Mouse (Mus musculus): Measurements from ENCODE around the gene Ralgps1. TPM values are rescaled to one million over a fixed set of nuclear protein-coding genes. Genes with fewer than 3 reads are reported as not detected.
A peak's percentile ranks its signal among the peaks of the same experiment; 100 is the strongest.

Gene Ralgps1
- total and polyA plus RNA-seq, 3 experiments: 0.62 to 2.1 (median 1.5) TPM

DNA sequence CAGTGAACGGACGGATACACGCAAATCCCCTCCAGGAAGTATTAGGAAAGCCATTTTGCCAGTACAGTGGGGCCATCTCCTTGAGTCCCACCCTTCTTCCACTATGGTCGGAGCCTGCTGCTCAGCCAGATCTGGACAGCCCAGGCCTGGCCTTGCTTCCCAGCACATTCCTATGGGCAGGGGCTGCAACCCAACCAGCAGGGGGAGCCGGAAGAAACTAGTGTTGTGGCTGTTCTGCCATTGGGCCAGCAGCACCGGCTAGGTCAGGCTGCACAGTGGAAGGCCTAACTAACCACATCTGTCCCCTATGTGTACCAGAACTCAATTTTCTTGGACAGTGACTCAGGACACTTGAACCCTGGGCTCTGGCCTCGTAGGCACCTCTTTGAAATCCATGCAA is 186.0 kb downstream of the Ralgps1 start:
- H3K79me2 ChIP-seq (replicated peaks; ENCODE audit: control insufficient read depth, extremely low read depth, insufficient read depth, poor library complexity, severe bottlenecking): no peaks in the 10 kb centered on the region
- H3K4me1 ChIP-seq (ENCODE audit: control insufficient read depth in 1 of 2, insufficient read depth in 2 of 2): peaks cover 0 to 11% of the 10 kb centered on the region in 2 experiments; a peak in 3 of 4 replicates
- no peaks in the 10 kb centered on the region for H3K27me3 ChIP-seq (replicated peaks)
- no peak for DNase-seq (ENCODE audit: extremely low read depth)
- in situ Hi-C loops (cut with MboI; ENCODE audit: low pct_ligation_motif_present, low pct_unique_long_range_greater_than_20kb, low sequenced_read_pairs): no loop called here
- dilution Hi-C loops (cut with MboI; ENCODE audit: extremely low pct_ligation_motif_present, extremely low pct_unique_long_range_greater_than_20kb, low sequenced_read_pairs): no loop called here
- H3K9ac ChIP-seq (ENCODE audit: insufficient read depth, low read depth): no peak overlapping the region
- no peak overlapping the region for H3K4me2 ChIP-seq (ENCODE audit: insufficient read depth, low read depth, poor library complexity, severe bottlenecking)
- H3K9me3 ChIP-seq (replicated peaks; ENCODE audit: low read length): no peaks in the 10 kb centered on the region
- TF ChIP-seq SMC3 (IDR thresholded peaks at IDR 0.05; ENCODE audit: low read depth, low read length): peak; percentile 59
- TF ChIP-seq NELFE (IDR thresholded peaks at IDR 0.05; ENCODE audit: low read depth, low read length): no peak
- TF ChIP-seq MEF2A (IDR thresholded peaks at IDR 0.05; ENCODE audit: borderline replicate concordance, low read depth, low read length): no peak
- no peak for TF ChIP-seq E2F4 (IDR thresholded peaks at IDR 0.05; ENCODE audit: insufficient replicate concordance, low read depth, low read length)
- peak; percentile 25 to 58; a peak in 2 of 4 replicates for TF ChIP-seq CTCF (conservative IDR thresholded peaks at IDR 0.05 in 1 of 2, IDR thresholded peaks at IDR 0.05 in 1 of 2; ENCODE audit: low read depth in 2 of 2, low read length in 2 of 2)
- TF ChIP-seq ZC3H11A (IDR thresholded peaks at IDR 0.05; ENCODE audit: low read depth, low read length): no peak
- no peak for TF ChIP-seq EP300 (IDR thresholded peaks at IDR 0.05; ENCODE audit: low read length)
- no peak for TF ChIP-seq JUND (conservative IDR thresholded peaks at IDR 0.05; ENCODE audit: low read depth, low read length)
- no peak for TF ChIP-seq CHD2 (IDR thresholded peaks at IDR 0.05; ENCODE audit: low read length)
- TF ChIP-seq MAX (IDR thresholded peaks at IDR 0.05; ENCODE audit: low read length): no peak
- TF ChIP-seq RAD21 (IDR thresholded peaks at IDR 0.05; ENCODE audit: low read depth, low read length): peak; percentile 28
- no peak overlapping the region for H3K4me3 ChIP-seq (replicated peaks in 1 of 3; ENCODE audit: low read depth in 2 of 3, low read length in 2 of 3, poor library complexity in 1 of 3)
- no peak overlapping the region for H3K27ac ChIP-seq (ENCODE audit: insufficient read depth, low read depth)
- no peaks in the 10 kb centered on the region for H3K36me3 ChIP-seq (replicated peaks in 1 of 2; ENCODE audit: control insufficient read depth in 1 of 2, insufficient read depth in 1 of 2, low read length in 1 of 2)

DNA sequence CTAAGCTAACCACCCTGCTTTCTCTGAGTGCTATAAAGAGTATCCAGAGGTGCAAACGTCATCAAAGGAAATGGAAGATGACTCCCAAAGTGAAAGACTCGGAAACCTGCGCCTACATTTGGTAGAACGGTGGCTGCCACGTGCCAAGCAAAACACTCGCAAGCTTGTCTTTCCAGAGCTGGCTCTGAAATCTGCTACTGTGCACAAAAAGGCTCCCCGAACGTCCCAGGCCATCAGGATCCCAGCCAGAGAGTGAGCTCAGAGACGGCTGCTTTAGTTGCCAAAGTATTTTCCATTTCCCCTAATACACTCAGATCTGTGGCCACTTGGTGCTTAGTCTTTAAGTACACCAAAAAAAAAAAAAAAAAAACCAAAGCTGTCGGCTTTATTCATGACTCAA is 186.6 kb downstream of the Ralgps1 start:
- dilution Hi-C loops (cut with MboI; ENCODE audit: extremely low pct_ligation_motif_present, extremely low pct_unique_long_range_greater_than_20kb, low sequenced_read_pairs) (no loop called here), in situ Hi-C loops (cut with MboI; ENCODE audit: low pct_ligation_motif_present, low pct_unique_long_range_greater_than_20kb, low sequenced_read_pairs) (no loop called here)
- DNase-seq (ENCODE audit: extremely low read depth): no peak
- Histone ChIP-seq H3K27ac (ENCODE audit: insufficient read depth, low read depth) (no peak overlapping the region), H3K4me1 (ENCODE audit: control insufficient read depth in 1 of 2, insufficient read depth in 2 of 2) (peaks cover 3 to 14% of the 10 kb centered on the region in 2 experiments), H3K9ac (ENCODE audit: insufficient read depth, low read depth) (no peak overlapping the region), H3K79me2 (replicated peaks; ENCODE audit: control insufficient read depth, extremely low read depth, insufficient read depth, poor library complexity, severe bottlenecking) (no peaks in the 10 kb centered on the region), H3K36me3 (replicated peaks in 1 of 2; ENCODE audit: control insufficient read depth in 1 of 2, insufficient read depth in 1 of 2, low read length in 1 of 2) (no peaks in the 10 kb centered on the region), H3K4me3 (replicated peaks in 1 of 3; ENCODE audit: low read depth in 2 of 3, low read length in 2 of 3, poor library complexity in 1 of 3) (no peak overlapping the region), H3K4me2 (ENCODE audit: insufficient read depth, low read depth, poor library complexity, severe bottlenecking) (no peak overlapping the region), H3K27me3 (replicated peaks) (no peaks in the 10 kb centered on the region), H3K9me3 (replicated peaks; ENCODE audit: low read length) (no peaks in the 10 kb centered on the region)
- TF ChIP-seq NELFE (IDR thresholded peaks at IDR 0.05; ENCODE audit: low read depth, low read length): no peak
- no peak for TF ChIP-seq UBTF (IDR thresholded peaks at IDR 0.05; ENCODE audit: low read depth, low read length)
- TF ChIP-seq EP300 (IDR thresholded peaks at IDR 0.05; ENCODE audit: low read length): no peak
- TF ChIP-seq MAFK (IDR thresholded peaks at IDR 0.05; ENCODE audit: insufficient replicate concordance, low read length): no peak
- TF ChIP-seq TCF12 (IDR thresholded peaks at IDR 0.05; ENCODE audit: low read depth, low read length): no peak
- no peak for TF ChIP-seq MEF2A (IDR thresholded peaks at IDR 0.05; ENCODE audit: borderline replicate concordance, low read depth, low read length)
- TF ChIP-seq JUND (conservative IDR thresholded peaks at IDR 0.05; ENCODE audit: low read depth, low read length): no peak
- no peak for TF ChIP-seq POLR2A (IDR thresholded peaks at IDR 0.05; ENCODE audit: low read depth, low read length)
- TF ChIP-seq ELF1 (IDR thresholded peaks at IDR 0.05; ENCODE audit: low read depth, low read length): no peak
- TF ChIP-seq ZMIZ1 (IDR thresholded peaks at IDR 0.05; ENCODE audit: low read depth, low read length): no peak
- no peak for TF ChIP-seq ZKSCAN1 (IDR thresholded peaks at IDR 0.05; ENCODE audit: borderline replicate concordance, low read depth, low read length)
- TF ChIP-seq ETS1 (conservative IDR thresholded peaks at IDR 0.05; ENCODE audit: low read depth, low read length): no peak
- no peak for TF ChIP-seq SIN3A (IDR thresholded peaks at IDR 0.05; ENCODE audit: low read length)
- TF ChIP-seq E2F4 (IDR thresholded peaks at IDR 0.05; ENCODE audit: insufficient replicate concordance, low read depth, low read length): no peak
- no peak for TF ChIP-seq MAZ (IDR thresholded peaks at IDR 0.05; ENCODE audit: low read depth, low read length)

Measured in CH12.LX (cell line).